Mouse (Mus musculus): ENCODE data around the gene Rnh1. TPM values are rescaled to one million over a fixed set of nuclear protein-coding genes. Genes with fewer than 3 reads are reported as not detected.
A peak's percentile ranks its signal among the peaks of the same experiment; 100 is the strongest.

The Rnh1 gene
- total and polyA plus RNA-seq, 2 experiments from 2014 or later = 44.2 to 47.1 TPM

DNA sequence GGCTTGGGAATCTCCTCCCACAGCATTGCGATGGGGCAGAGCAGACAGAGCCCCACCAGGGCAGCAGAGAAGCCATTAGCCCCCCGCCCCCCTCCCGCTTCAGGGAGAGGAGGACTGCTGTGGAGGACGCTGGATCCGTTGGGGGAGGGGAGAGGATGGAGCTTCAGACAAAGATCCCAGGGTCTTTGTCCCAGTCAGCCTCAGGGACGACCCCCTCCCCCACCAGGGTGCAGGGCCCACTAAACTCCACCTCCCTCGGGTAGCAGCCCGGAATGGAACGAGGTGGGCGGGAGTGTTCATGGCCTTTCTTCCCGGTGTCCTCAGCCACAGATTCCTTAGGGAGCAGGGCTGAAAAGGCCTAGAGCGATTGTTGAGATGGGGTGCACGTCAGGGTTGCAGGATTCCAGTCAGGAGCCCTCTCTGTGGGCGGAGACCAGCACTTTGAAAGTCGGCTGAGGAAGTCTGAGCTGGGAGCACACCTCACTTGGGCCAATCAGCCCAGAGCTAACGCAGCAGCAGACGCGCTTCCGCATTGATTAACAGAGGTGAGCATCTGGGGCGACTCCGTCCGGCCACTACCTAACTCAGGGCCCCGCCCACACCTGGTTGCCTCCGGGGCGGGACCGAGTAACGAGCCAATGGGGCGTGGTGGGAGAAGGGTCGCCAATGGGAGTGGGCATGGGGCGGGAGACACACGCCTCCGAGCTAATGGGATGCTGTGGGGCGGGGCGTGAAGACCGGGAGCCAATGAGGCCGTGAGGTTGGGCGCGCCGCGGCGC, 42.6 kb upstream of the Rnh1 start, which contains the start of gene Rassf7:
Rassf7 (plus strand) TSS at position 760 of the 779 bp plus-strand sequence.
- H3K36me3 ChIP-seq (ENCODE audit: insufficient read depth, low read length) = 0 out of 2 replicates have a peak, but pooled peaks cover 4% of the 10 kb centered on the region
- ATAC-seq (ENCODE audit: low FRiP score) (peak; percentile 91), DNase-seq (ENCODE audit: low spot score) (peak; percentile 92)
- peak within 1 kb of the TSS; percentile 97 for H3K4me2 ChIP-seq (ENCODE audit: low read depth, low read length, poor library complexity, severe bottlenecking)
- H3K27ac ChIP-seq (ENCODE audit: low read depth, low read length) = no peak within 1 kb of the TSS
- no peaks in the 10 kb centered on the region for H3K9me3 ChIP-seq (ENCODE audit: low read length)
- TF ChIP-seq CTCF (IDR thresholded peaks at IDR 0.05) = no peak
- H3K27me3 ChIP-seq (ENCODE audit: insufficient read depth, low read length) = no peaks in the 10 kb centered on the region
- under 1% methylated on average over 34 of the region's 41 CpGs for WGBS
- H3K4me3 ChIP-seq (ENCODE audit: low read depth, low read length) = peak within 1 kb of the TSS; percentile 62
- H3K4me1 ChIP-seq (ENCODE audit: insufficient read depth, low read length) = peaks cover 9% of the 10 kb centered on the region; the same call in 1 of the 2 replicates
- peak within 1 kb of the TSS; percentile 56 for H3K9ac ChIP-seq (replicated peaks; ENCODE audit: low read length, poor library complexity, severe bottlenecking)

GRCm38 (mm10) chr7:141214310-141214709, 41.7 kb upstream of the Rnh1 start:
- Histone ChIP-seq H3K27ac (ENCODE audit: low read depth, low read length) (no peak overlapping the region), H3K4me2 (ENCODE audit: low read depth, low read length, poor library complexity, severe bottlenecking) (no peak overlapping the region), H3K27me3 (ENCODE audit: insufficient read depth, low read length) (no peaks in the 10 kb centered on the region), H3K9ac (replicated peaks; ENCODE audit: low read length, poor library complexity, severe bottlenecking) (no peak overlapping the region), H3K4me3 (ENCODE audit: low read depth, low read length) (no peak overlapping the region), H3K4me1 (ENCODE audit: insufficient read depth, low read length) (peaks cover 9% of the 10 kb centered on the region; the same call in 1 of the 2 replicates), H3K36me3 (ENCODE audit: insufficient read depth, low read length) (0 out of 2 replicates have a peak, but pooled peaks cover 4% of the 10 kb centered on the region), H3K9me3 (ENCODE audit: low read length) (no peaks in the 10 kb centered on the region)
- TF ChIP-seq CTCF (IDR thresholded peaks at IDR 0.05) = no peak
- WGBS = 76% methylated on average over 3 of the region's 3 CpGs
- DNase-seq (ENCODE audit: low spot score) = no peak
- ATAC-seq (ENCODE audit: low FRiP score) = no peak

DNA sequence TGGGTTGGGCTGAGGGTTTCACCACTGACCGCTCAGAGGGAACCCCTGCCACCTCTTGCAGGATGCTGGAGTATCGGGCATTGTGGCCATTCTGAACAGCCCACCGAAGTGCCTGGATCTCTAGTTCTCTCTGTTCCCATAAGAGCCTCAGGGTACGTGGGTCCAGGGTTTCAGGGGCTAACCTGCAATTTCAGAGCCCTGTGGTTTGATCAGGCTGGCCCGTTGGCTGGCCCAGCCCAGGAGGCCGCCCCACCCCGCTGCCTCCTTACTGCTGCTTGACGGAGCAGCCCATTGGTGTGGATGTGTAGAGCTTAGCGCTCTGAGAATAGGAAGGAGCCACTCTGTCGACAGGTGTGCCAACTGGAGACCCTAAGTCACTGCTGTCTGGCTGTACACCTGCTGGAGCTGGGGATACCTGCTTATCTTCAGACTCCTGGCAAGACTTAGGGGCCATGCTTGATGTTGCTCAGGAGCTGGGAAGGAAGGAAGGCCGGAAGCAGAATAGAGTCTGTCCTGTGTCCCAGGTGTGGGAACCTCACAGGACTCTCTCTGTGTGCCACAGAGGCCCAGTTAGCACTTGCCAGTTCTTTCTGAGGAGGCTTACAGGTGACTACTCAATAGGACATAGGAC, 41.1 kb upstream of the Rnh1 start, which contains the start of gene Lmntd2:
Lmntd2 (minus strand) TSS at position 476 of the 631 bp plus-strand sequence.
- H3K9ac ChIP-seq (replicated peaks; ENCODE audit: low read length, poor library complexity, severe bottlenecking) = no peak within 1 kb of the TSS
- no peak for TF ChIP-seq CTCF (IDR thresholded peaks at IDR 0.05)
- H3K4me3 ChIP-seq (ENCODE audit: low read depth, low read length) = no peak within 1 kb of the TSS
- H3K4me2 ChIP-seq (ENCODE audit: low read depth, low read length, poor library complexity, severe bottlenecking) = peak within 1 kb of the TSS; percentile 97
- H3K27me3 ChIP-seq (ENCODE audit: insufficient read depth, low read length) = no peaks in the 10 kb centered on the region
- 0 out of 2 replicates have a peak, but pooled peaks cover 4% of the 10 kb centered on the region for H3K36me3 ChIP-seq (ENCODE audit: insufficient read depth, low read length)
- H3K27ac ChIP-seq (ENCODE audit: low read depth, low read length) = no peak within 1 kb of the TSS
- DNase-seq (ENCODE audit: low spot score) = no peak
- no peaks in the 10 kb centered on the region for H3K9me3 ChIP-seq (ENCODE audit: low read length)
- ATAC-seq (ENCODE audit: low FRiP score) = no peak
- 96% methylated on average over 11 of the region's 11 CpGs for WGBS
- H3K4me1 ChIP-seq (ENCODE audit: insufficient read depth, low read length) = peaks cover 9% of the 10 kb centered on the region; the same call in 1 of the 2 replicates

DNA sequence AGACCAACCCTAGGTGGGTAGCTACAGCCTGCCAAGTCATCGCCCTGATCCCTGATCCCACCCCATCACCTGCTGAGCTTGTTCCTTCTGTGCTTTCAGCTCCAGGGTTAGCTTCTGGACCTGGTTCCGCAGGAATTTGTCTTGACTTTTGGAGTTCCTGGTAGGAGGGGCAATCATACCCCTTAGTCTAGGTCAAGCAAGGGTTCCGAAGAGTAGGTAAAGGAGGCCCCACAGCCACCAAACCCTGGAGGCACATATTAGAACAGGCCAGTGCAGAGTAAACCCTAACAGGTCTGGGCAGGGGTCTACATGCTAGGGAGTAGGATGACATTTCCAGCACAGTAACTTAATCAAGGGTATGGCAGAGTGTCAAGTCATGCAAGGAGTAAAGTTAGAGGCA, 40.5 kb upstream of the Rnh1 start:
- no peak for TF ChIP-seq CTCF (IDR thresholded peaks at IDR 0.05)
- ATAC-seq (ENCODE audit: low FRiP score) (no peak), DNase-seq (ENCODE audit: low spot score) (no peak)
- Histone ChIP-seq H3K4me1 (ENCODE audit: insufficient read depth, low read length) (peaks cover 9% of the 10 kb centered on the region; the same call in 1 of the 2 replicates), H3K27me3 (ENCODE audit: insufficient read depth, low read length) (no peaks in the 10 kb centered on the region), H3K36me3 (ENCODE audit: insufficient read depth, low read length) (0 out of 2 replicates have a peak, but pooled peaks cover under 1% of the 10 kb centered on the region), H3K4me2 (ENCODE audit: low read depth, low read length, poor library complexity, severe bottlenecking) (no peak overlapping the region), H3K4me3 (ENCODE audit: low read depth, low read length) (no peak overlapping the region), H3K9ac (replicated peaks; ENCODE audit: low read length, poor library complexity, severe bottlenecking) (no peak overlapping the region), H3K27ac (ENCODE audit: low read depth, low read length) (no peak overlapping the region), H3K9me3 (ENCODE audit: low read length) (no peaks in the 10 kb centered on the region)
- 74% methylated on average over 3 of the region's 3 CpGs for WGBS

DNA sequence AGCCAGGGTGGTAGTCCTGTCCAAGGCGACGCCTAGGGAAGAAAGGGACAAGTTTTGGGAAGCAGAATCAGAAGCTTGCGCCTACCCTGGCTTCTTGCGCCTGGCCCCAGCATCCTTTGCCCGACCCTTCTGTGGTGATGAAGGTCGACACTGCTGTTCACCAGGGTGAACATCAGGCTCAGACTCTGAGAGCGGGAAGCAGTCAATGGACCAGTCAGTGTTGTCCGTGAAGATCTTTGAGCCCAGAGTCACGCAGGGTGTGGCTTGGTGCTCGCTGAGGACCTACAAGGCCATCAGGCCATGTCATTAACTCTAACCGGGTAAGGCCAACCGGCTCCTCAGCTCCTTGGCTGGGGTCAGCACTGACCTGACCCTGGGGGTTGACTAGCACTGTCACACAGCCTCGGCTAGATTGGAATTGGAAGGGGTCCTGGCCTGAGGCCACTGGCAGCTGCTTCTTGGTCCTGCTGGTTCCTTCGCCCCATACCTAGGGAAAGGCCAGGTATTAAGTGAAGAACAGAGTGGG, 38.0 kb upstream of the Rnh1 start:
- Histone ChIP-seq H3K27me3 (ENCODE audit: insufficient read depth, low read length) (no peaks in the 10 kb centered on the region), H3K4me1 (ENCODE audit: insufficient read depth, low read length) (0 out of 2 replicates have a peak, but pooled peaks cover 4% of the 10 kb centered on the region), H3K9me3 (ENCODE audit: low read length) (no peaks in the 10 kb centered on the region), H3K4me2 (ENCODE audit: low read depth, low read length, poor library complexity, severe bottlenecking) (no peak overlapping the region), H3K4me3 (ENCODE audit: low read depth, low read length) (no peak overlapping the region), H3K36me3 (ENCODE audit: insufficient read depth, low read length) (no peaks in the 10 kb centered on the region), H3K27ac (ENCODE audit: low read depth, low read length) (no peak overlapping the region), H3K9ac (replicated peaks; ENCODE audit: low read length, poor library complexity, severe bottlenecking) (no peak overlapping the region)
- DNase-seq (ENCODE audit: low spot score) = no peak
- 92% methylated on average over 14 of the region's 14 CpGs for WGBS
- no peak for ATAC-seq (ENCODE audit: low FRiP score)
- TF ChIP-seq CTCF (IDR thresholded peaks at IDR 0.05) = no peak
